Mouse (Mus musculus) heart, adult 2 months (tissue): ENCODE measurements around the gene H2-Ob. TPM values are rescaled to one million over a fixed set of nuclear protein-coding genes. Genes with fewer than 3 reads are reported as not detected.
A peak's percentile ranks its signal among the peaks of the same experiment; 100 is the strongest.
"Not testable (repeated sequence)": the region's sequence is repeated elsewhere in the genome, so short reads cannot be mapped to it uniquely, and the experiment has no call there.

Source experiments
- DNase-seq, 2 experiments: peaks; one replicate each; pipeline ENCODE4 v3.0.0; 2021
- H3K27ac ChIP-seq: fragments of 200-600 bp; 2 replicates; pipeline ENCODE4 v1.8.1; 2022
- H3K27me3 ChIP-seq: fragments of 200-500 bp; 2 replicates; pipeline ENCODE4 v1.6.1; 2012; ENCODE audit warnings: mild to moderate bottlenecking, low read length, inconsistent platforms, mixed read lengths; ENCODE audit not compliant: control insufficient read depth, insufficient read depth
- H3K36me3 ChIP-seq: fragments of 200-500 bp; 2 replicates; pipeline ENCODE4 v1.6.1; 2012; ENCODE audit warnings: low read length, inconsistent platforms; ENCODE audit not compliant: control insufficient read depth, insufficient read depth
- H3K4me1 ChIP-seq: fragments of 200-500 bp; 2 replicates; pipeline ENCODE4 v1.6.1; 2011; ENCODE audit warnings: low read length; ENCODE audit not compliant: control insufficient read depth, insufficient read depth
- H3K4me3 ChIP-seq: fragments of 200-600 bp; 2 replicates; pipeline ENCODE4 v1.8.1; 2022
- H3K79me2 ChIP-seq: fragments of 200-500 bp; replicated peaks from 2 replicates; pipeline ENCODE4 v1.6.1; 2012; ENCODE audit warnings: mild to moderate bottlenecking, inconsistent platforms, low read length, moderate library complexity, mixed read lengths; ENCODE audit not compliant: control insufficient read depth, insufficient read depth
- H3K9ac ChIP-seq: fragments of 200-500 bp; 2 replicates; pipeline ENCODE4 v1.6.1; 2012; ENCODE audit warnings: low read depth, mild to moderate bottlenecking, control low read depth, inconsistent platforms, low read length, mixed read lengths
- CTCF ChIP-seq: fragments of 200-600 bp; IDR thresholded peaks from 2 replicates; pipeline ENCODE4 v1.8.1; 2022; ENCODE audit warnings: antibody characterized with exemption, mild to moderate bottlenecking, moderate library complexity
- EP300 ChIP-seq: fragments of 200-500 bp; IDR thresholded peaks from 2 replicates; pipeline ENCODE4 v1.6.1; 2011; ENCODE audit warnings: low read depth, low read length, control low read depth; ENCODE audit not compliant: insufficient read depth
- POLR2A ChIP-seq: fragments of 200-500 bp; IDR thresholded peaks from 2 replicates; pipeline ENCODE4 v1.6.1; 2011; ENCODE audit warnings: mild to moderate bottlenecking, low read depth, low read length, control low read depth; ENCODE audit not compliant: insufficient read depth
- WGBS: fragments of 180-500 bp; shearing (Covaris S2); methylation state at CpG from one replicate; pipeline ENCODE4 v1.1.7; 2018; 5-methylcytosine and 5-hydroxymethylcytosine counted together
- intact Hi-C: fragments of 180-260 bp; cut with DNase I; formaldehyde crosslinking; loops from one replicate; pipeline ENCODE4 v1.15.1; 2025
- polyA plus RNA-seq: library from polyadenylated mRNA; depleted of rRNA; stranded (reverse); fragments of >200 nt; gene quantifications from 2 replicates; pipeline ENCODE4 v1.2.3, GENCODE M21; 2012
- total RNA-seq, 2 experiments: library from RNA; stranded (reverse); gene quantifications; 2 replicates each; pipeline ENCODE4 v1.2.3; 2021

H2-Ob gene
- total and polyA plus RNA-seq, 3 experiments, result 0.55 to 6.2 (median 1.0) TPM

GRCm38 (mm10) chr17:34217986-34218385 lies 20.7 kb upstream of the H2-Ob start:
- H3K79me2 ChIP-seq, result no peaks in the 10 kb centered on the region
- 78% methylated on average over 5 of the region's 5 CpGs for WGBS
- peaks cover 1% of the 10 kb centered on the region; the same call in 1 of the 2 replicates for H3K4me1 ChIP-seq
- peak overlapping the region; percentile 80 for H3K27ac ChIP-seq
- H3K4me3 ChIP-seq, result no peak overlapping the region
- TF ChIP-seq POLR2A, result no peak
- no peak for TF ChIP-seq CTCF
- H3K9ac ChIP-seq, result no peak overlapping the region
- no peaks in the 10 kb centered on the region for H3K27me3 ChIP-seq
- intact Hi-C loops, result loop anchor here (5.0 kb wide), 1 partner anchor 186 kb away; the partner anchor contains the start of genes Rxrb and Slc39a7
- no peaks in the 10 kb centered on the region for H3K36me3 ChIP-seq
- DNase-seq, result peak in 1 of 2 experiments; percentile 13

GRCm38 (mm10) chr17:34218675-34219074 lies 20.0 kb upstream of the H2-Ob start:
- peak; percentile 81 to 89 for DNase-seq
- peak overlapping the region; percentile 80 for H3K27ac ChIP-seq
- no peak overlapping the region for H3K9ac ChIP-seq
- peaks cover 1% of the 10 kb centered on the region; the same call in 1 of the 2 replicates for H3K4me1 ChIP-seq
- peak overlapping the region; percentile 22 for H3K4me3 ChIP-seq
- H3K79me2 ChIP-seq, result no peaks in the 10 kb centered on the region
- H3K27me3 ChIP-seq, result no peaks in the 10 kb centered on the region
- no peak for TF ChIP-seq CTCF
- TF ChIP-seq POLR2A, result 0 out of 2 replicates have a peak, but pooled peaks have one; percentile 31
- 34% methylated on average over 11 of the region's 11 CpGs for WGBS
- intact Hi-C loops, result loop anchor here (5.0 kb wide), 1 partner anchor 186 kb away; the partner anchor contains the start of genes Rxrb and Slc39a7
- no peaks in the 10 kb centered on the region for H3K36me3 ChIP-seq

GRCm38 (mm10) chr17:34219096-34219495 lies 19.6 kb upstream of the H2-Ob start:
- H3K36me3 ChIP-seq, H3K27me3 ChIP-seq, H3K79me2 ChIP-seq, H3K9ac ChIP-seq, H3K4me1 ChIP-seq: not testable (repeated sequence)
- H3K27ac ChIP-seq, result peak overlapping the region; percentile 80
- intact Hi-C loops, result loop anchor here (5.0 kb wide), 1 partner anchor 187 kb away; the partner anchor contains the start of genes Rxrb and Slc39a7
- TF ChIP-seq CTCF, result peak; percentile 73
- 87% methylated on average over 9 of the region's 11 CpGs for WGBS
- H3K4me3 ChIP-seq, result peak overlapping the region; percentile 22
- peak; percentile 55 to 72 for DNase-seq

GRCm38 (mm10) chr17:34219801-34220200 lies 18.9 kb upstream of the H2-Ob start:
- H3K4me1 ChIP-seq, H3K9ac ChIP-seq, H3K27ac ChIP-seq, H3K4me3 ChIP-seq, H3K79me2 ChIP-seq, H3K27me3 ChIP-seq, H3K36me3 ChIP-seq: not testable (repeated sequence)
- peak in 1 of 2 experiments; percentile 2 for DNase-seq
- 96% methylated on average over 4 of the region's 7 CpGs for WGBS
- intact Hi-C loops, result loop anchor here (5.0 kb wide), 1 partner anchor 188 kb away; the partner anchor contains the start of genes Rxrb and Slc39a7

GRCm38 (mm10) chr17:34220401-34220800 lies 18.3 kb upstream of the H2-Ob start:
- H3K9ac ChIP-seq, intact Hi-C loops, H3K27me3 ChIP-seq, H3K4me1 ChIP-seq, H3K36me3 ChIP-seq, DNase-seq, H3K27ac ChIP-seq, H3K79me2 ChIP-seq, H3K4me3 ChIP-seq: not testable (repeated sequence)
- WGBS, result 99% methylated on average over 11 of the region's 16 CpGs

GRCm38 (mm10) chr17:34224816-34225215 lies 13.9 kb upstream of the H2-Ob start:
- H3K27ac ChIP-seq, result no peak overlapping the region
- intact Hi-C loops, result no loop called here
- H3K27me3 ChIP-seq, result no peaks in the 10 kb centered on the region
- no peak overlapping the region for H3K9ac ChIP-seq
- WGBS, result 86% methylated on average over 3 of the region's 3 CpGs
- H3K79me2 ChIP-seq, result no peaks in the 10 kb centered on the region
- no peak overlapping the region for H3K4me3 ChIP-seq
- H3K36me3 ChIP-seq, result no peaks in the 10 kb centered on the region
- no peak for DNase-seq
- no peaks in the 10 kb centered on the region for H3K4me1 ChIP-seq
- TF ChIP-seq EP300, result no peak
- TF ChIP-seq POLR2A, result no peak
- no peak for TF ChIP-seq CTCF

GRCm38 (mm10) chr17:34225426-34225825 lies 13.3 kb upstream of the H2-Ob start:
- H3K79me2 ChIP-seq, result no peaks in the 10 kb centered on the region
- H3K36me3 ChIP-seq, result no peaks in the 10 kb centered on the region
- no peaks in the 10 kb centered on the region for H3K27me3 ChIP-seq
- DNase-seq, result no peak
- intact Hi-C loops, result no loop called here
- H3K27ac ChIP-seq, result no peak overlapping the region
- TF ChIP-seq POLR2A, result no peak
- no peak overlapping the region for H3K4me3 ChIP-seq
- 91% methylated on average over 8 of the region's 8 CpGs for WGBS
- no peaks in the 10 kb centered on the region for H3K4me1 ChIP-seq
- H3K9ac ChIP-seq, result no peak overlapping the region

- DNase-seq, H3K27me3 ChIP-seq, H3K4me1 ChIP-seq, intact Hi-C loops, H3K36me3 ChIP-seq, H3K79me2 ChIP-seq, H3K4me3 ChIP-seq, H3K27ac ChIP-seq, H3K9ac ChIP-seq: not testable (repeated sequence)
- WGBS, result over 99% methylated on average over 16 of the region's 23 CpGs
Measured at GRCm38 (mm10) chr17:34225911-34226310, 12.8 kb upstream of the H2-Ob start.

GRCm38 (mm10) chr17:34230971-34231370 lies 7.7 kb upstream of the H2-Ob start:
- H3K9ac ChIP-seq, H3K27me3 ChIP-seq, H3K79me2 ChIP-seq, H3K4me3 ChIP-seq, H3K36me3 ChIP-seq, DNase-seq, H3K4me1 ChIP-seq, H3K27ac ChIP-seq: not testable (repeated sequence)
- 95% methylated on average over 9 of the region's 9 CpGs for WGBS
- intact Hi-C loops, result loop anchor here (10.0 kb wide), 2 partner anchors 126 to 156 kb away; no protein-coding TSS in a partner anchor
